Mouse (Mus musculus) liver, embryonic 14.5 days (tissue): Measurements from ENCODE around the gene Usp9x. TPM values are rescaled to one million over a fixed set of nuclear protein-coding genes. Genes with fewer than 3 reads are reported as not detected.

Source experiments
- ATAC-seq: fragments of 200-750 bp; cut with Nextera tagmentation; 2 replicates; pipeline ENCODE4 v1.8.0; 2017; ENCODE audit warnings: moderate number of reproducible peaks, mild to moderate bottlenecking, moderate library complexity; ENCODE audit not compliant: insufficient read depth
- DNase-seq, 3 experiments: peaks; one replicate each; pipeline ENCODE4 v3.0.0-alpha.2; 2012 to 2013; ENCODE audit warnings: low read depth in 3 of 3, low spot score in 3 of 3
- H3K27ac ChIP-seq: fragments of 300-500 bp; sonication (generic); 2 replicates; pipeline ENCODE4 v1.5.1; 2014; ENCODE audit warnings: moderate library complexity, mild to moderate bottlenecking, control low read depth, inconsistent platforms
- H3K27me3 ChIP-seq: fragments of 300-500 bp; sonication (generic); 2 replicates; pipeline ENCODE4 v1.6.1; 2014; ENCODE audit warnings: mild to moderate bottlenecking, low read length, moderate library complexity; ENCODE audit not compliant: control insufficient read depth, insufficient read depth
- H3K36me3 ChIP-seq: fragments of 300-500 bp; sonication (generic); replicated peaks from 2 replicates; pipeline ENCODE4 v1.6.1; 2014; ENCODE audit warnings: low read depth; ENCODE audit not compliant: control insufficient read depth, insufficient read depth
- H3K4me1 ChIP-seq, 2 experiments: fragments of 200-500 bp in 1 of 2; fragments of 300-500 bp in 1 of 2; sonication (generic) in 1 of 2; replicated peaks; 2 replicates each; pipeline ENCODE4 v1.6.1; 2012 to 2014; ENCODE audit warnings: antibody characterized with exemption in 1 of 2, inconsistent platforms in 1 of 2, low read length in 1 of 2; ENCODE audit not compliant: control insufficient read depth in 2 of 2, insufficient read depth in 2 of 2
- H3K4me2 ChIP-seq: fragments of 300-500 bp; sonication (generic); 2 replicates; pipeline ENCODE4 v1.6.1; 2014; ENCODE audit warnings: low read depth, mild to moderate bottlenecking, control low read depth, moderate library complexity
- H3K4me3 ChIP-seq, 2 experiments: fragments of 200-500 bp in 1 of 2; fragments of 300-500 bp in 1 of 2; sonication (generic) in 1 of 2; 2 replicates each; pipeline ENCODE4 v1.5.1; 2012 to 2014; ENCODE audit warnings: low read depth in 2 of 2, low read length in 2 of 2, mild to moderate bottlenecking in 2 of 2, control low read depth in 1 of 2, inconsistent platforms in 1 of 2, moderate library complexity in 1 of 2; ENCODE audit not compliant: insufficient read depth in 1 of 2
- H3K9ac ChIP-seq: fragments of 300-500 bp; sonication (generic); replicated peaks from 2 replicates; pipeline ENCODE4 v1.6.1; 2014; ENCODE audit warnings: mild to moderate bottlenecking, control low read depth, moderate library complexity
- H3K9me3 ChIP-seq: fragments of 300-500 bp; sonication (generic); 2 replicates; pipeline ENCODE4 v1.6.1; 2016; ENCODE audit warnings: low read length, mixed read lengths; ENCODE audit not compliant: control insufficient read depth
- CTCF ChIP-seq: IDR thresholded peaks from 2 replicates; pipeline ENCODE4 v1.5.1; 2016; ENCODE audit warnings: antibody characterized with exemption, low read depth, control low read depth
- EP300 ChIP-seq: IDR thresholded peaks from 2 replicates; pipeline ENCODE4 v1.6.1; 2016; ENCODE audit warnings: antibody characterized with exemption, low read depth
- WGBS: fragments of 180-500 bp; shearing (Covaris S2); extraction: QIAGEN DNeasy Blood & Tissue Kit; methylation state at CpG from one replicate; pipeline ENCODE4 v1.1.7; 2014; ENCODE audit not compliant: insufficient replicate concordance; 5-methylcytosine and 5-hydroxymethylcytosine counted together
- polyA plus RNA-seq, 2 experiments: library from polyadenylated mRNA; depleted of rRNA in 1 of 2; stranded (reverse) in 1 of 2; unstranded in 1 of 2; fragments of >200 nt; fragmentation: Nextera tagmentation in 1 of 2; extraction: Ambion mirVana in 1 of 2; gene quantifications; 2 replicates each; pipeline versions ENCODE4 v1.2.1 to v1.2.3; 2012 to 2014

The Usp9x gene
- polyA plus RNA-seq, 2 experiments: 11.9 to 17.4 TPM

DNA sequence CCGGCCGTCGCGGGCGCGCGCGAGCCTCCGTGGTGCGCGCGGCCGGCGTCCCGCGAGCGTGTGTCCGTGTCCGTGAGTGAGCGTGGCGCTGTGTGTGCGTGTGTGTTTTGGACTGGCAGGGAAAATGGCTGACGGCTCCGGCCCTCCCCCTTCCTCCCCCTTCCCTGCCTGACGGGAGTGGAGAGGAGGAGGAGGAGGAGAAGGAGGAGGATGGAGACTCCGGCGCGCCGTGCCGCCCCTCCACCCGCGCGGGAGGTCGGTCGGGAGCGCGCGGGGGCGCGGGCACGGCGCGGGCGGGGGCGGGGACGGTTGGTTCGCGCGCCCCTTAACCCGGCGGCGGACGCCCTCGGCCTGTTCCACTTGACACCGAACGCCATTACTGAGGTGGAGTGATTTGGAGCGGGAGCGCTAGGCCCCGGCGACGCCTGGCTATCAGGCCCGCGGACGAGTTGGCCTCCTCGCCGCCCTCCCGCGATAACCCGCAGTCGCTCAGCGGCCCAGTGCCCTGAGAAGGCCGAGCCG lies 1.2 kb downstream of the Usp9x start:
- Histone ChIP-seq H3K36me3 (no peaks in the 10 kb centered on the region), H3K27ac (peak overlapping the region; percentile 89), H3K9me3 (no peaks in the 10 kb centered on the region), H3K9ac (peak overlapping the region; percentile 92), H3K4me3 (peak overlapping the region; percentile 70 to 91), H3K4me1 (no peaks in the 10 kb centered on the region; a peak in 1 of 4 replicates), H3K27me3 (no peaks in the 10 kb centered on the region), H3K4me2 (peak overlapping the region; percentile 71)
- no peak for TF ChIP-seq CTCF
- no peak for TF ChIP-seq EP300
- 7% methylated on average over 46 of the region's 73 CpGs for WGBS
- DNase-seq (peak; percentile 43 to 45 (median 44)), ATAC-seq (peak; percentile 52)

GRCm38 (mm10) chrX:13085621-13086020 lies 14.3 kb downstream of the Usp9x start:
- ATAC-seq (no peak), DNase-seq (no peak)
- Histone ChIP-seq H3K4me2 (no peak overlapping the region), H3K27me3 (no peaks in the 10 kb centered on the region), H3K4me3 (no peak overlapping the region), H3K36me3 (no peaks in the 10 kb centered on the region), H3K9ac (no peak overlapping the region), H3K27ac (no peak overlapping the region), H3K4me1 (no peaks in the 10 kb centered on the region), H3K9me3 (no peaks in the 10 kb centered on the region)
- WGBS: 65% methylated on average over 1 of the region's 1 CpGs
- TF ChIP-seq EP300: no peak
- TF ChIP-seq CTCF: peak; percentile 48

GRCm38 (mm10) chrX:13096985-13097384 lies 25.7 kb downstream of the Usp9x start:
- no peaks in the 10 kb centered on the region for H3K27me3 ChIP-seq
- no peaks in the 10 kb centered on the region for H3K9me3 ChIP-seq
- H3K4me1 ChIP-seq: no peaks in the 10 kb centered on the region
- H3K9ac ChIP-seq: no peak overlapping the region
- H3K36me3 ChIP-seq: peaks cover 4% of the 10 kb centered on the region
- no peak for ATAC-seq
- TF ChIP-seq EP300 (no peak), CTCF (no peak)
- no peak overlapping the region for H3K4me3 ChIP-seq
- no peak for DNase-seq
- H3K4me2 ChIP-seq: no peak overlapping the region
- WGBS: 54% methylated on average over 1 of the region's 1 CpGs
- H3K27ac ChIP-seq: no peak overlapping the region

GRCm38 (mm10) chrX:13206514-13206913 lies 135.2 kb downstream of the Usp9x start:
- Histone ChIP-seq H3K27ac (no peak overlapping the region), H3K4me3 (no peak overlapping the region), H3K4me2 (no peak overlapping the region), H3K4me1 (no peaks in the 10 kb centered on the region), H3K27me3 (no peaks in the 10 kb centered on the region), H3K36me3 (no peaks in the 10 kb centered on the region), H3K9me3 (no peaks in the 10 kb centered on the region), H3K9ac (no peak overlapping the region)
- TF ChIP-seq EP300 (no peak), CTCF (no peak)
- 41% methylated on average over 7 of the region's 7 CpGs for WGBS
- ATAC-seq (no peak), DNase-seq (no peak)

GRCm38 (mm10) chrX:13207512-13208341 lies 136.4 kb downstream of the Usp9x start:
- 23% methylated on average over 22 of the region's 23 CpGs for WGBS
- H3K36me3 ChIP-seq: no peaks in the 10 kb centered on the region
- H3K27me3 ChIP-seq: no peaks in the 10 kb centered on the region
- H3K9me3 ChIP-seq: no peaks in the 10 kb centered on the region
- peak; percentile 57 to 74 (median 63) for DNase-seq
- ATAC-seq: peak; percentile 80
- TF ChIP-seq EP300: no peak
- peak; percentile 98 for TF ChIP-seq CTCF
- H3K4me3 ChIP-seq: peak overlapping the region; percentile 30 to 39; a peak in 2 of 4 replicates
- peak overlapping the region; percentile 47 for H3K4me2 ChIP-seq
- H3K27ac ChIP-seq: no peak overlapping the region
- H3K9ac ChIP-seq: no peak overlapping the region
- H3K4me1 ChIP-seq: no peaks in the 10 kb centered on the region
